Mouse (Mus musculus): ENCODE measurements around the gene Gje1. TPM values are rescaled to one million over a fixed set of nuclear protein-coding genes. Genes with fewer than 3 reads are reported as not detected.

Gje1 gene
- polyA plus RNA-seq, 1 experiment: not detected

DNA sequence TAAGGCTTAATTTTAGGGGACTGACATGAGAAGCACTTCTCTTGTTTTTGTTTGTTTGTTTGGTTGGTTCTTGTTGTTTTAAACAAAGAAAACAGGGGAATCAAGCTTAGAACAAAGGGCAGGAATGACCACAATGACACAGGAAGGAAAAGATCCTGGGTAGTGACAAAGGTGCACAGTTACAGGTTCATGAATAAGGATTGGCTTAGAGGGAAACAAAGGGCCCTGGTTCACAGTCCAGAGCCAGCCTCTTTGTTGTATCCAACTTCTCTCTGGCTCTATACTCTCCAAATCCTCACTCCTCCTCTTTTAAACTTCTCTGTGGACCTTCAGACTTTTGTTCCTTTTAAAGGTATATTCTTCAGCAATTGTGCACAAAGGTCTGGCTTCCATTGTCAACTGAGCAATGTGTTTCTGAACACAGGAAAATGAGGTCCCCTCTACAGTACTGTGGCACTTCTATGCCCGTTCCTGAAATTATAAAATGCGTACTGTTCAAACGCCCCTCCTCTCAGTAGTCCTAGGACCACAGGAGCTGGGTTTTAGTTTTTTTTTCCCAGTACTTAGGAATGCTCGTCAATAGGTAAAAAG is 14.1 kb downstream of the Gje1 start:
- 54% methylated on average over 4 of the region's 4 CpGs for WGBS
- DNase-seq: no peak
- no peaks in the 10 kb centered on the region for H3K27me3 ChIP-seq (replicated peaks; ENCODE audit: control insufficient read depth, insufficient read depth, low read length)
- no peaks in the 10 kb centered on the region for H3K4me1 ChIP-seq (ENCODE audit: control insufficient read depth, insufficient read depth, low read length)
- H3K27ac ChIP-seq (ENCODE audit: insufficient read depth, low read depth, low read length): no peak overlapping the region
- H3K4me3 ChIP-seq (ENCODE audit: insufficient read depth, low read depth, low read length): no peak overlapping the region
- H3K36me3 ChIP-seq (ENCODE audit: control insufficient read depth, insufficient read depth, low read length): no peaks in the 10 kb centered on the region
- TF ChIP-seq CTCF (conservative IDR thresholded peaks at IDR 0.05; ENCODE audit: insufficient read depth, insufficient read length, low read depth, low read length) (no peak), POLR2A (IDR thresholded peaks at IDR 0.05; ENCODE audit: low read depth, low read length) (no peak)

DNA sequence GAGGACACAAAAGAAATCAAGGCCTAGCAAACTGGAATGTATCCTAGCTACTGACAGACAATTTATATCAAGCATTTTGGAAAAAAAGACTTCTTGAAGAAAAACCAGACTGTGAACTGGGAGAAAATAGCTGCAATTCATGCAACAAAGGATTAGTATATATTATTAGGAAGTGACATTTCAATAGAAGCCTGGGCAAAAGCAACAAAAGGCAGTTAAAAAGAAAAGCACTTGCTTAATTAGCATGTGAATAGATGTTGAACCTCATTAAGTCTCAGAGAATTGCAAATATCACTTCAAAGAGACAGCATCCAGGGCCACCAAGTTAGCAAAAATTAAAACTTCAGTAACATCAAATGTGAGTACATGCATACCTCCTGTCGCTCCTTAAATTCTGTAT is 14.8 kb downstream of the Gje1 start:
- H3K27me3 ChIP-seq (replicated peaks; ENCODE audit: control insufficient read depth, insufficient read depth, low read length): no peaks in the 10 kb centered on the region
- WGBS: 82% methylated on average over 1 of the region's 1 CpGs
- no peaks in the 10 kb centered on the region for H3K36me3 ChIP-seq (ENCODE audit: control insufficient read depth, insufficient read depth, low read length)
- no peak for TF ChIP-seq CTCF (conservative IDR thresholded peaks at IDR 0.05; ENCODE audit: insufficient read depth, insufficient read length, low read depth, low read length)
- no peak for TF ChIP-seq POLR2A (IDR thresholded peaks at IDR 0.05; ENCODE audit: low read depth, low read length)
- H3K4me3 ChIP-seq (ENCODE audit: insufficient read depth, low read depth, low read length): no peak overlapping the region
- no peak for DNase-seq
- H3K4me1 ChIP-seq (ENCODE audit: control insufficient read depth, insufficient read depth, low read length): no peaks in the 10 kb centered on the region
- H3K27ac ChIP-seq (ENCODE audit: insufficient read depth, low read depth, low read length): no peak overlapping the region

DNA sequence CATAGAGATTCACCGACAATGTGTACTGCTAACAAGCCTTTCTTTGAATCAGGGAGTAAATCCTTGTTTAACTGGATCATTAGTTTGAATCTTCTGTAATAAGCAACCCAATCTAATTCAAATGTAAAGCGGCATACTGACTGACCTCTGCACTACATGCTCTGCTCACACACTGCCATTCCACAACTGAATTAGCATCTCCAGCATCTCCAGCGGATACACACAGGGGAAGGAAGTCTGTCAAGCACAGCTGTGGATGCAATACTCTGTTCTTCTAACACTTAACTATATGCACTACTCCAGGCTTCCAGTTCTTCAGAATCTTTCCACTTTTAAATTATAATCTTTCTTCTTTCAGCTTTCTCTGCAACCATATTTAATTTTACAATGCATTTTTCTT is 27.7 kb downstream of the Gje1 start:
- no peak overlapping the region for H3K27ac ChIP-seq (ENCODE audit: insufficient read depth, low read depth, low read length)
- no peak for DNase-seq
- H3K27me3 ChIP-seq (replicated peaks; ENCODE audit: control insufficient read depth, insufficient read depth, low read length): no peaks in the 10 kb centered on the region
- no peak for TF ChIP-seq POLR2A (IDR thresholded peaks at IDR 0.05; ENCODE audit: low read depth, low read length)
- no peak for TF ChIP-seq CTCF (conservative IDR thresholded peaks at IDR 0.05; ENCODE audit: insufficient read depth, insufficient read length, low read depth, low read length)
- H3K4me3 ChIP-seq (ENCODE audit: insufficient read depth, low read depth, low read length): no peak overlapping the region
- H3K4me1 ChIP-seq (ENCODE audit: control insufficient read depth, insufficient read depth, low read length): no peaks in the 10 kb centered on the region; the same call in 1 of the 2 replicates
- H3K36me3 ChIP-seq (ENCODE audit: control insufficient read depth, insufficient read depth, low read length): no peaks in the 10 kb centered on the region
- WGBS: 73% methylated on average over 3 of the region's 3 CpGs

DNA sequence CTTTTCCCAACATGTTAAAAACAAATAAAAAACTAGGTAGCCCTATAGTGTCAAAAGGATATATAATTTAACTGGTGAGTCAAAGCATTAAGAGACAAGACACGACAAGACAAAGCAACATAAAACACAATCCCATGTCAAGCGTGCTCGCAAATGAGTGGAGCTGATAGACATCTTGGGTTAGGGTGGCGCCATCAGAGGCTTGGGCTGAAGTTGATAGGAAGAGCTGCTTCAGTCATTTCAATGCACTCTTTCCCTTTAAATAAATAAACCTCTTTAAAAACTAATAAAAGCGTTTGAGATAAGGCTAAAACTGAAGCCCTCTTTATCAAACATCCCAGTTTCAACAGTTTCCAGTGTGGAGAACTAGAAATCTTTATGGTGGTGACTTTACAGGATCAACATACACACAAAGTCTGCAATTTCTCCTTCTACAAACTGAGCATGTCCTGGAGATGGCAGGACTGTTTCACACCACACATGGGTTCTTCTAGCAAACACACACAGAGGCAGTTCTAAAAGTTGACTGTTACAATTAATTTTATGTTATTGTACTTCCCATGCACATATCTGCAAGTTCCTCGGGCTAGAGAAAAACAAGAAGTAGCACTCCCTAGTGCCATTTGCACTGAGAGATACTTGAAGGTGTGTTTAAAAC is 29.1 kb downstream of the Gje1 start:
- Histone ChIP-seq H3K36me3 (ENCODE audit: control insufficient read depth, insufficient read depth, low read length) (no peaks in the 10 kb centered on the region), H3K4me1 (ENCODE audit: control insufficient read depth, insufficient read depth, low read length) (no peaks in the 10 kb centered on the region; the same call in 1 of the 2 replicates), H3K27me3 (replicated peaks; ENCODE audit: control insufficient read depth, insufficient read depth, low read length) (no peaks in the 10 kb centered on the region), H3K4me3 (ENCODE audit: insufficient read depth, low read depth, low read length) (no peak overlapping the region), H3K27ac (ENCODE audit: insufficient read depth, low read depth, low read length) (no peak overlapping the region)
- WGBS: 90% methylated on average over 6 of the region's 6 CpGs
- no peak for DNase-seq
- TF ChIP-seq CTCF (conservative IDR thresholded peaks at IDR 0.05; ENCODE audit: insufficient read depth, insufficient read length, low read depth, low read length) (no peak), POLR2A (IDR thresholded peaks at IDR 0.05; ENCODE audit: low read depth, low read length) (no peak)

DNA sequence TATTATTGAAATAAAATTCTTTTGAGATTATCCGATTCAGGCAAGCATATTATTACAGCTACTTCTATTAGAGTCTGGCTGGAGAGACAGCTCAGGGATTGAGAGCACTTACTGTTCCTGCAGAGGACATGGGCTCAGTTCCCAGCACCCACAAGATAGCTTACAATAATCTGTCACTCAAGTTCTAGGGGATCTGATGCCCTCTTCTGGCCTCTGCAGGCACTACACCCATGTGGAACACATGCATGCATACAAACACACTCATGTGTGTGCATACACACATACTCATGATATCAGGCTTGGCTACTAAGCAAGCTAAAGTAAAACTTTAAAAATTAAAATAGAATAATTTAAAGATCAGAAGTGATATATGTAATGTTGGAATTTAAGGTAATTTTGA is 32.4 kb downstream of the Gje1 start:
- DNase-seq: no peak
- WGBS: 96% methylated on average over 1 of the region's 1 CpGs
- no peaks in the 10 kb centered on the region for H3K4me1 ChIP-seq (ENCODE audit: control insufficient read depth, insufficient read depth, low read length)
- H3K4me3 ChIP-seq (ENCODE audit: insufficient read depth, low read depth, low read length): no peak overlapping the region
- TF ChIP-seq CTCF (conservative IDR thresholded peaks at IDR 0.05; ENCODE audit: insufficient read depth, insufficient read length, low read depth, low read length) (no peak), POLR2A (IDR thresholded peaks at IDR 0.05; ENCODE audit: low read depth, low read length) (no peak)
- H3K27ac ChIP-seq (ENCODE audit: insufficient read depth, low read depth, low read length): no peak overlapping the region
- no peaks in the 10 kb centered on the region for H3K27me3 ChIP-seq (replicated peaks; ENCODE audit: control insufficient read depth, insufficient read depth, low read length)
- no peaks in the 10 kb centered on the region for H3K36me3 ChIP-seq (ENCODE audit: control insufficient read depth, insufficient read depth, low read length)

DNA sequence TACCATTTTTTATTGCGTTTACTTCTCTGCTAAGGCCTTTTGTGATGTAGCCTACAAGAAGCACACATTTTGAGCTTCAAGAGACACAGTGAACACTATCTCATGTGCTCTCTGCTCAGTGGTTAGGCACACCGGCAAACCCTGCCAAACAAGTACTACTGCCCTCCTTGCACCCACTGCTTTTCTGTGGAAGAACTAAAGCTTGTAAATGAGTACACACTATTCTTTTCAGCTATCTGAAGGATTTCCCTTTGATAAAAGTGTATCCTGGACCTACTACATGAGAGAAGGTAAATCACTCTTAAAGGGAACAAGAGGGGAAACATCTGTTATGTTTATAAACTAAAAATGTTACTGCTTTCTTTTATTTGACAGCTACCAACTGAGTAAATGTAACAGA is 51.9 kb downstream of the Gje1 start:
- no peak for TF ChIP-seq POLR2A (IDR thresholded peaks at IDR 0.05; ENCODE audit: low read depth, low read length)
- no peak for TF ChIP-seq CTCF (conservative IDR thresholded peaks at IDR 0.05; ENCODE audit: insufficient read depth, insufficient read length, low read depth, low read length)
- H3K4me1 ChIP-seq (ENCODE audit: control insufficient read depth, insufficient read depth, low read length): no peaks in the 10 kb centered on the region
- peaks cover 3% of the 10 kb centered on the region for H3K36me3 ChIP-seq (ENCODE audit: control insufficient read depth, insufficient read depth, low read length)
- H3K27ac ChIP-seq (ENCODE audit: insufficient read depth, low read depth, low read length): no peak overlapping the region
- no peaks in the 10 kb centered on the region for H3K27me3 ChIP-seq (replicated peaks; ENCODE audit: control insufficient read depth, insufficient read depth, low read length)
- 81% methylated on average over 2 of the region's 2 CpGs for WGBS
- no peak for DNase-seq
- H3K4me3 ChIP-seq (ENCODE audit: insufficient read depth, low read depth, low read length): no peak overlapping the region

Other genes starting within 250 kb of the Gje1 start
- gene Adgrg6, start 172.6 kb downstream of the Gje1 start, polyA plus RNA-seq (2012; rRNA removed): 1.1 and 1.9 TPM in 2 replicates
- 77.7 and 82.5 TPM in 2 replicates for gene Vta1, start 12.7 kb downstream of the Gje1 start, polyA plus RNA-seq (2012; rRNA removed)
- gene Nmbr, start 12.6 kb downstream of the Gje1 start, polyA plus RNA-seq (2012; rRNA removed): 0.38 TPM in 1 of 2 replicates, not detected in the other

All from kidney, adult 2 months (tissue).